Mouse (Mus musculus) heart, embryonic 13.5 days (tissue): ENCODE results near the gene Spin2f. TPM values are rescaled to one million over a fixed set of nuclear protein-coding genes. Genes with fewer than 3 reads are reported as not detected.
"Not testable (repeated sequence)": the region's sequence is repeated elsewhere in the genome, so short reads cannot be mapped to it uniquely, and the experiment has no call there.

ENCODE experiments used
- ATAC-seq: fragments of 200-750 bp; cut with Nextera tagmentation; 2 replicates; pipeline ENCODE4 v1.8.0; 2017; ENCODE audit warnings: moderate TSS enrichment; ENCODE audit not compliant: insufficient number of reproducible peaks, low FRiP score, low TSS enrichment; ENCODE audit errors: extremely low read depth
- H3K27ac ChIP-seq: fragments of 300-500 bp; sonication (generic); replicated peaks from 2 replicates; pipeline ENCODE4 v1.5.1; 2015; ENCODE audit warnings: moderate library complexity, mild to moderate bottlenecking, inconsistent platforms
- H3K27me3 ChIP-seq: fragments of 300-500 bp; sonication (generic); replicated peaks from 2 replicates; pipeline ENCODE4 v1.6.1; 2015; ENCODE audit warnings: mild to moderate bottlenecking, inconsistent platforms
- H3K36me3 ChIP-seq: fragments of 300-500 bp; sonication (generic); 2 replicates; pipeline ENCODE4 v1.6.1; 2015; ENCODE audit warnings: mild to moderate bottlenecking, inconsistent platforms
- H3K4me1 ChIP-seq: fragments of 300-500 bp; sonication (generic); 2 replicates; pipeline ENCODE4 v1.6.1; 2015; ENCODE audit warnings: inconsistent platforms
- H3K4me2 ChIP-seq: fragments of 300-500 bp; sonication (generic); 2 replicates; pipeline ENCODE4 v1.6.1; 2015; ENCODE audit warnings: inconsistent platforms, mild to moderate bottlenecking, moderate library complexity
- H3K4me3 ChIP-seq: fragments of 300-500 bp; sonication (generic); 2 replicates; pipeline ENCODE4 v1.5.1; 2015; ENCODE audit warnings: moderate library complexity, mild to moderate bottlenecking, inconsistent platforms
- H3K9ac ChIP-seq: fragments of 300-500 bp; sonication (generic); 2 replicates; pipeline ENCODE4 v1.6.1; 2015; ENCODE audit warnings: inconsistent platforms, mild to moderate bottlenecking, moderate library complexity
- H3K9me3 ChIP-seq: fragments of 300-500 bp; sonication (generic); 2 replicates; pipeline ENCODE4 v1.6.1; 2016; ENCODE audit warnings: inconsistent platforms
- WGBS: fragments of 180-500 bp; shearing (Covaris S2); methylation state at CpG from one replicate; pipeline ENCODE4 v1.1.7; 2015; ENCODE audit warnings: mixed read lengths; 5-methylcytosine and 5-hydroxymethylcytosine counted together
- polyA plus RNA-seq: library from polyadenylated mRNA; unstranded; fragments of >200 nt; fragmentation: Nextera tagmentation; extraction: Ambion mirVana; gene quantifications from 2 replicates; pipeline ENCODE4 v1.2.1, GENCODE M21; 2015

Spin2f gene
- not detected in 2 replicates for polyA plus RNA-seq

GRCm38 (mm10) chrX:31253594-31253993 lies at the start of gene Spin2f:
Gene Spin2f, plus strand, starts transcription at chrX:31253894.
- H3K4me2 ChIP-seq, H3K4me3 ChIP-seq, H3K27me3 ChIP-seq, H3K9ac ChIP-seq, H3K27ac ChIP-seq, H3K4me1 ChIP-seq, H3K9me3 ChIP-seq, H3K36me3 ChIP-seq, ATAC-seq: not testable (repeated sequence)
- WGBS = 36% methylated on average over 1 of the region's 6 CpGs

DNA sequence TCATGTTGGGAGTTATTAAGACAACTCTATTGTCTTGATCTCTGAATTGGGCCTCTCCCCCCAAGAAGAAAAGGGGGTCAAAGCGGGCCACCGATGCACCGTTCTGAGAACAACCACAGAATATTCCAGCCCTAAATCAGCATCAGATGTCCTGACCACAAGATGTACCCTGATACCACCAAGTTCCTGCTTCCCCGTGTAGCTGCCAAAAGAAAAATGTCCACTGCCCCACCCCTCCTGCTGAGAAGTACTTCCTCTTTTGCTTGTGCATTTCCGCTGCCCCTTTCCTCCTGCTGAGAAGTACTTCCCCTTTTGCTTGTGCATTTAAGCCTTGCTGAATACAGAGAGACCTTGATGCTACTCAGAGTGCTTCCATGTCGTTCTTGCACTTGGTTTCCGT lies 41.6 kb upstream of the Spin2f start:
- ATAC-seq = not testable (repeated sequence)

GRCm38 (mm10) chrX:31223536-31223935 lies 30.2 kb upstream of the Spin2f start:
- peaks cover 39% of the 10 kb centered on the region for H3K9me3 ChIP-seq
- not testable (repeated sequence) for H3K4me3 ChIP-seq, H3K4me2 ChIP-seq, ATAC-seq, H3K27ac ChIP-seq, H3K9ac ChIP-seq, H3K4me1 ChIP-seq, H3K27me3 ChIP-seq, H3K36me3 ChIP-seq
- WGBS = 72% methylated on average over 9 of the region's 9 CpGs

More for the DNA sequence above, 41.6 kb upstream of the Spin2f start:
- not testable (repeated sequence) for H3K4me2 ChIP-seq, H3K9ac ChIP-seq, H3K27ac ChIP-seq, H3K4me1 ChIP-seq, H3K4me3 ChIP-seq, H3K36me3 ChIP-seq, H3K27me3 ChIP-seq
- peaks cover 30% of the 10 kb centered on the region for H3K9me3 ChIP-seq
- WGBS = 77% methylated on average over 7 of the region's 7 CpGs

DNA sequence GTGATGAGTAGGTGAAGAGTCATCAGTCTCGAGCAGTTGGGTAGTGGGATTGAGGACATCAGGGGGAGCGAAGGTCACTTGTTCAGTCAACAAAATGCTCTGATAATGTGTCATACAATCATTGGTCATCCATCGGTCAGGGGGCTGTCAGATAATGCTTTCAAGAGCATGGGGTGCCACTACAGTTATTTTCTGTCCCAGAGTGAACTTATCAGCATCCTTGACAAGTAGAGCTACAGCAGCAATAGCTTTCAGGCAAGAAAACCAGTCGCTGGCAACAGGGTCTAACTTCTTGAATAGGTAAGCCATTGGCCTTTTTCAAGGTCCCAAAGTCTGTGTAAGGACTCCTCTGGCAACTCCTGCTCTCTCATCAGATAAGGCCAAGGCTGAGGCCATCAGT lies 18.6 kb upstream of the Spin2f start:
- WGBS = 48% methylated on average over 4 of the region's 4 CpGs
- not testable (repeated sequence) for H3K27ac ChIP-seq, H3K4me2 ChIP-seq, H3K9ac ChIP-seq, H3K4me3 ChIP-seq, H3K36me3 ChIP-seq, H3K27me3 ChIP-seq, ATAC-seq, H3K4me1 ChIP-seq
- peaks cover 45% of the 10 kb centered on the region for H3K9me3 ChIP-seq

DNA sequence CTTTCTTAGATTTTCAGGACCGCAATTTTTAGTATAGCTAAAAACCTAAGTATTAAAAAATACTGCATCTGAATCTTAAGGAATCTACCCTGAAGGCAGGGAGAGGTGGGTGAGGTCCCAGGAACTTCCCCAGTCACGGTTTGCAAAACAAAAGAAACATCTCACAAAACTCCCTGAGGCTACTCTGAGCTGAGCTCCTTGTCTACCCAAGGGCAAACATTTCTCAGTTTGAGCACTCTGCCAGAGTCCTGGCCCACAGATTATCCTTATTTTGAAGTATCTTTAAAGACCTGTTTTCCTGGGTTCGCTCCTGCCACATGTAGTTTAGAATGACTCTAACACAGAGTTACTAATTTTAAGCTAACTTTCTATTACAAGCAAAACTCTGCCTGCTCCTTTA lies 11.9 kb upstream of the Spin2f start:
- H3K36me3 ChIP-seq, H3K4me2 ChIP-seq, H3K4me3 ChIP-seq, ATAC-seq, H3K27me3 ChIP-seq, H3K27ac ChIP-seq, H3K4me1 ChIP-seq, H3K9ac ChIP-seq: not testable (repeated sequence)
- 61% methylated on average over 3 of the region's 3 CpGs for WGBS
- H3K9me3 ChIP-seq = peaks cover 29% of the 10 kb centered on the region

Other genes with a start within 250 kb of the Spin2f start
- gene Btbd35f29, start 136.2 kb upstream of the Spin2f start, polyA plus RNA-seq = not detected in 2 replicates
- not detected in 2 replicates for gene Btbd35f26, start 82.6 kb downstream of the Spin2f start, polyA plus RNA-seq
- not detected in 2 replicates for gene Btbd35f19, start 130.0 kb downstream of the Spin2f start, polyA plus RNA-seq